Mouse (Mus musculus) hindbrain, embryonic 12.5 days (tissue): ENCODE measurements around the gene Rbm44. TPM values are rescaled to one million over a fixed set of nuclear protein-coding genes. Genes with fewer than 3 reads are reported as not detected.

Source experiments
- ATAC-seq: fragments of 200-750 bp; cut with Nextera tagmentation; 2 replicates; pipeline ENCODE4 v1.8.0; 2017; ENCODE audit warnings: moderate TSS enrichment; ENCODE audit not compliant: low FRiP score
- H3K27ac ChIP-seq: fragments of 300-500 bp; sonication (generic); 2 replicates; pipeline ENCODE4 v1.5.1; 2016; ENCODE audit warnings: mild to moderate bottlenecking
- H3K27me3 ChIP-seq: fragments of 300-500 bp; sonication (generic); 2 replicates; pipeline ENCODE4 v1.6.1; 2016; ENCODE audit warnings: mild to moderate bottlenecking
- H3K36me3 ChIP-seq: fragments of 300-500 bp; sonication (generic); 2 replicates; pipeline ENCODE4 v1.6.1; 2016; ENCODE audit warnings: mild to moderate bottlenecking
- H3K4me1 ChIP-seq: fragments of 300-500 bp; sonication (generic); 2 replicates; pipeline ENCODE4 v1.6.1; 2016
- H3K4me2 ChIP-seq: fragments of 300-500 bp; sonication (generic); replicated peaks from 2 replicates; pipeline ENCODE4 v1.6.1; 2016; ENCODE audit warnings: mild to moderate bottlenecking
- H3K4me3 ChIP-seq: fragments of 300-500 bp; sonication (generic); 2 replicates; pipeline ENCODE4 v1.5.1; 2016; ENCODE audit warnings: mild to moderate bottlenecking
- H3K9ac ChIP-seq: fragments of 300-500 bp; sonication (generic); 2 replicates; pipeline ENCODE4 v1.6.1; 2016; ENCODE audit warnings: mild to moderate bottlenecking, moderate library complexity
- H3K9me3 ChIP-seq: fragments of 300-500 bp; sonication (generic); replicated peaks from 2 replicates; pipeline ENCODE4 v1.6.1; 2016; ENCODE audit warnings: mild to moderate bottlenecking
- WGBS: fragments of 180-500 bp; shearing (Covaris S2); methylation state at CpG from one replicate; pipeline ENCODE4 v1.1.7; 2016; 5-methylcytosine and 5-hydroxymethylcytosine counted together
- polyA plus RNA-seq: library from polyadenylated mRNA; unstranded; fragments of >200 nt; fragmentation: Nextera tagmentation; extraction: Ambion mirVana; gene quantifications from 2 replicates; pipeline ENCODE4 v1.2.1, GENCODE M21; 2016

Rbm44 gene
- polyA plus RNA-seq, 1 experiment from 2014 or later, result 1.5 TPM

- no peak overlapping the region for H3K9ac ChIP-seq
- no peak for ATAC-seq
- H3K9me3 ChIP-seq, result no peaks in the 10 kb centered on the region
- no peaks in the 10 kb centered on the region for H3K27me3 ChIP-seq
- H3K4me1 ChIP-seq, result 0 out of 2 replicates have a peak, but pooled peaks cover 4% of the 10 kb centered on the region
- H3K27ac ChIP-seq, result no peak overlapping the region
- WGBS, result 87% methylated on average over 10 of the region's 10 CpGs
- H3K36me3 ChIP-seq, result no peaks in the 10 kb centered on the region
- H3K4me2 ChIP-seq, result no peak overlapping the region
- no peak overlapping the region for H3K4me3 ChIP-seq
These were observed 54.9 kb downstream of the Rbm44 start for GRCm38 (mm10) chr1:91199793-91200192.

- 56% methylated on average over 3 of the region's 3 CpGs for WGBS
- no peak overlapping the region for H3K27ac ChIP-seq
- ATAC-seq, result no peak
- no peak overlapping the region for H3K4me2 ChIP-seq
- no peak overlapping the region for H3K9ac ChIP-seq
- 0 out of 2 replicates have a peak, but pooled peaks cover 4% of the 10 kb centered on the region for H3K4me1 ChIP-seq
- H3K4me3 ChIP-seq, result no peak overlapping the region
- H3K36me3 ChIP-seq, result no peaks in the 10 kb centered on the region
- no peaks in the 10 kb centered on the region for H3K9me3 ChIP-seq
- H3K27me3 ChIP-seq, result no peaks in the 10 kb centered on the region
These were observed 56.2 kb downstream of the Rbm44 start for GRCm38 (mm10) chr1:91201122-91201521.

- WGBS, result 86% methylated on average over 5 of the region's 5 CpGs
- Histone ChIP-seq H3K4me2 (no peak overlapping the region), H3K4me1 (0 out of 2 replicates have a peak, but pooled peaks cover 4% of the 10 kb centered on the region), H3K4me3 (no peak overlapping the region), H3K36me3 (no peaks in the 10 kb centered on the region), H3K27ac (no peak overlapping the region), H3K27me3 (no peaks in the 10 kb centered on the region; the same call in 1 of the 2 replicates), H3K9ac (no peak overlapping the region), H3K9me3 (no peaks in the 10 kb centered on the region)
- no peak for ATAC-seq
These were observed 59.4 kb downstream of the Rbm44 start for GRCm38 (mm10) chr1:91204221-91204765.

- 0 out of 2 replicates have a peak, but pooled peaks cover 4% of the 10 kb centered on the region for H3K4me1 ChIP-seq
- no peak for ATAC-seq
- WGBS, result 80% methylated on average over 6 of the region's 6 CpGs
These were observed 60.8 kb downstream of the Rbm44 start for GRCm38 (mm10) chr1:91205651-91206050.

GRCm38 (mm10) chr1:91206336-91206735 is 61.4 kb downstream of the Rbm44 start:
- no peak for ATAC-seq
- Histone ChIP-seq H3K4me3 (no peak overlapping the region), H3K4me2 (no peak overlapping the region), H3K9ac (no peak overlapping the region), H3K36me3 (no peaks in the 10 kb centered on the region), H3K27ac (no peak overlapping the region), H3K27me3 (no peaks in the 10 kb centered on the region; the same call in 1 of the 2 replicates), H3K9me3 (no peaks in the 10 kb centered on the region), H3K4me1 (no peaks in the 10 kb centered on the region)
- 84% methylated on average over 8 of the region's 8 CpGs for WGBS

More at GRCm38 (mm10) chr1:91205651-91206050, 60.8 kb downstream of the Rbm44 start:
- H3K36me3 ChIP-seq, result no peaks in the 10 kb centered on the region
- no peaks in the 10 kb centered on the region for H3K9me3 ChIP-seq
- no peak overlapping the region for H3K9ac ChIP-seq
- H3K4me3 ChIP-seq, result no peak overlapping the region
- no peak overlapping the region for H3K27ac ChIP-seq
- no peaks in the 10 kb centered on the region; the same call in 1 of the 2 replicates for H3K27me3 ChIP-seq
- no peak overlapping the region for H3K4me2 ChIP-seq

GRCm38 (mm10) chr1:91206873-91207272 is 62.0 kb downstream of the Rbm44 start:
- H3K27me3 ChIP-seq, result no peaks in the 10 kb centered on the region; the same call in 1 of the 2 replicates
- H3K4me3 ChIP-seq, result no peak overlapping the region
- H3K9me3 ChIP-seq, result no peaks in the 10 kb centered on the region
- H3K27ac ChIP-seq, result no peak overlapping the region
- H3K36me3 ChIP-seq, result no peaks in the 10 kb centered on the region
- ATAC-seq, result no peak
- no peaks in the 10 kb centered on the region for H3K4me1 ChIP-seq
- no peak overlapping the region for H3K4me2 ChIP-seq
- WGBS, result 83% methylated on average over 5 of the region's 5 CpGs
- H3K9ac ChIP-seq, result no peak overlapping the region

- WGBS, result 81% methylated on average over 3 of the region's 3 CpGs
- no peak for ATAC-seq
- H3K4me2 ChIP-seq, result no peak overlapping the region
These were observed 62.6 kb downstream of the Rbm44 start for GRCm38 (mm10) chr1:91207334-91208074.

GRCm38 (mm10) chr1:91209343-91209742 is 64.5 kb downstream of the Rbm44 start:
- no peak overlapping the region for H3K4me2 ChIP-seq
- no peak overlapping the region for H3K4me3 ChIP-seq
- H3K4me1 ChIP-seq, result no peaks in the 10 kb centered on the region
- no peak for ATAC-seq
- no peak overlapping the region for H3K9ac ChIP-seq
- WGBS, result 89% methylated on average over 6 of the region's 6 CpGs
- H3K27ac ChIP-seq, result no peak overlapping the region
- no peaks in the 10 kb centered on the region; the same call in 1 of the 2 replicates for H3K27me3 ChIP-seq
- no peaks in the 10 kb centered on the region for H3K9me3 ChIP-seq
- H3K36me3 ChIP-seq, result no peaks in the 10 kb centered on the region

More at GRCm38 (mm10) chr1:91207334-91208074, 62.6 kb downstream of the Rbm44 start:
- H3K27ac ChIP-seq, result no peak overlapping the region
- H3K36me3 ChIP-seq, result no peaks in the 10 kb centered on the region
- no peak overlapping the region for H3K9ac ChIP-seq
- no peaks in the 10 kb centered on the region for H3K4me1 ChIP-seq
- no peaks in the 10 kb centered on the region; the same call in 1 of the 2 replicates for H3K27me3 ChIP-seq
- H3K4me3 ChIP-seq, result no peak overlapping the region
- H3K9me3 ChIP-seq, result no peaks in the 10 kb centered on the region

- H3K36me3 ChIP-seq, result no peaks in the 10 kb centered on the region
- no peak overlapping the region for H3K4me3 ChIP-seq
- H3K4me1 ChIP-seq, result no peaks in the 10 kb centered on the region
- no peaks in the 10 kb centered on the region for H3K9me3 ChIP-seq
- H3K4me2 ChIP-seq, result no peak overlapping the region
- WGBS, result 81% methylated on average over 6 of the region's 6 CpGs
- H3K9ac ChIP-seq, result no peak overlapping the region
- no peaks in the 10 kb centered on the region; the same call in 1 of the 2 replicates for H3K27me3 ChIP-seq
- no peak for ATAC-seq
- no peak overlapping the region for H3K27ac ChIP-seq
These were observed 64.9 kb downstream of the Rbm44 start for GRCm38 (mm10) chr1:91209785-91210184.

- peak; percentile 58; the same call in 1 of the 2 replicates for ATAC-seq
- H3K9ac ChIP-seq, result no peak overlapping the region
- no peaks in the 10 kb centered on the region; the same call in 1 of the 2 replicates for H3K27me3 ChIP-seq
- no peaks in the 10 kb centered on the region for H3K9me3 ChIP-seq
- H3K4me2 ChIP-seq, result no peak overlapping the region
- WGBS, result 91% methylated on average over 1 of the region's 1 CpGs
- no peaks in the 10 kb centered on the region for H3K4me1 ChIP-seq
- H3K4me3 ChIP-seq, result no peak overlapping the region
- H3K36me3 ChIP-seq, result no peaks in the 10 kb centered on the region
- no peak overlapping the region for H3K27ac ChIP-seq
These were observed 66.2 kb downstream of the Rbm44 start for GRCm38 (mm10) chr1:91211099-91211498.

- Histone ChIP-seq H3K4me1 (no peaks in the 10 kb centered on the region), H3K9me3 (no peaks in the 10 kb centered on the region), H3K27me3 (no peaks in the 10 kb centered on the region; the same call in 1 of the 2 replicates), H3K9ac (no peak overlapping the region), H3K4me2 (no peak overlapping the region), H3K27ac (no peak overlapping the region), H3K4me3 (no peak overlapping the region), H3K36me3 (no peaks in the 10 kb centered on the region)
- 88% methylated on average over 7 of the region's 7 CpGs for WGBS
- no peak for ATAC-seq
These were observed 66.7 kb downstream of the Rbm44 start for GRCm38 (mm10) chr1:91211591-91212008.

GRCm38 (mm10) chr1:91215264-91215663 is 70.4 kb downstream of the Rbm44 start:
- no peaks in the 10 kb centered on the region for H3K27me3 ChIP-seq
- 95% methylated on average over 1 of the region's 1 CpGs for WGBS
- no peak overlapping the region for H3K4me3 ChIP-seq
- H3K9ac ChIP-seq, result no peak overlapping the region
- no peak for ATAC-seq
- H3K27ac ChIP-seq, result no peak overlapping the region
- no peaks in the 10 kb centered on the region for H3K9me3 ChIP-seq
- no peaks in the 10 kb centered on the region for H3K4me1 ChIP-seq
- H3K4me2 ChIP-seq, result no peak overlapping the region
- no peaks in the 10 kb centered on the region for H3K36me3 ChIP-seq
